Mouse (Mus musculus) lung, postnatal 4 days (tissue): Measurements from ENCODE around the gene Rps6ka6.

Source experiments
- DNase-seq, 2 experiments: peaks; one replicate each; pipeline ENCODE4 v3.0.0; 2021

Rps6ka6 gene

DNA sequence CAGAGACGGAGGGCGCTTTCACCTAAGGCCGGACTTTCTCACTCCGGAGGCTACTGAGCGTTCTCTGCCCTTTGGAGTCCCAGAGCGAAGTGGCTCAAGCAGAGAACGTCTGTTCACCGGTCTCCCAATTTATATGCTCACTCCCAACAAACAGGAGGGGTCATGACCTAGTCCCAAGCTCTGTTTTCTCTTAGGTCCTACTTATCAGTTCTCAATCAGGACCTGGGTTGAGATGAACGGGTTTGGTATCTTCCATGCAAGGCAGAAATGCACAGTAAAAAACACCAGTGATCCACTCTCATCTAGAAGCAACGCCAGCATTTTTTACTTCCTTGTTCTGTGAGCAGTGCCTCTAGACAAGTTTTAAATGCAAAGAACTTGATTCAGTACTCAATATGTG, at the start of gene Rps6ka6:
TSS of gene Rps6ka6 (minus strand) at position 101 of the 400 bp plus-strand sequence.
- DNase-seq: no peak

DNA sequence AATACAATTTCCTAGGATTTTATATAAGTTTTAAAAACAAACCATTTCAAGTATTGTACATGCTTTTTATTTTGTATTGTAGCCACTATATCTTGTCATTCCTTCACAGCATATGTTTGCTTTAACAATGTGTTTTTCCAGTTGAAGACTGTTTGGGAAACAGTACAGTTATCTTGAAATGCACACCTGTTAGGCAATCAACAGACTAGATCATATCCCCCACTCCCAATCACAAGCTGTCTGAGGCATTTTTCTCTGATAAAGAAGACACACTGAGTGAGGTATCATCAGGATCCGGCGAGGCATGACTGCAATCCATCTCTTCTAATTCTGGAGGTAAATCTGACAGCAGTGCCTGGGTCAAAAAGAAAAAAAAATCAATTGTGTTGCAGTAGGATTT, 39.3 kb upstream of the Rps6ka6 start:
- DNase-seq: no peak

DNA sequence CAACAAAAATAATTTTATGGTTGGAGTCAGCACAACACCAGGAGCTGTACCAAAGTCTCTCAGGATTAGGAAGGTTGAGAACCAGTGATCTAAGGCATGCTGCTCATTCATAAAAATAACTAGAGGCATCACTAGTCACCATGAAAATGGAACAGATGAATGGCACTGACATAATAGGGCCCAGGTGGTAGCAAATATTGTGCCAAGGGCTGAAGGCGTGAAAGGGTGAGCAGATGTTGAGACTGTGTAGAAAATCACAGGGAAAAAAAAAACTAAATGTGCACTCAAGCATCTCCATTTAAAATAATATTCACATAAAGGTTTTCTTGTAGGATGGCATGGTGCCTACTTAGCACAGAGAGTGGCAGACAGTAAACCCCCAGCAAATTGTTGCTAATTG, 19.6 kb downstream of the Rps6ka6 start:
- no peak for DNase-seq

DNA sequence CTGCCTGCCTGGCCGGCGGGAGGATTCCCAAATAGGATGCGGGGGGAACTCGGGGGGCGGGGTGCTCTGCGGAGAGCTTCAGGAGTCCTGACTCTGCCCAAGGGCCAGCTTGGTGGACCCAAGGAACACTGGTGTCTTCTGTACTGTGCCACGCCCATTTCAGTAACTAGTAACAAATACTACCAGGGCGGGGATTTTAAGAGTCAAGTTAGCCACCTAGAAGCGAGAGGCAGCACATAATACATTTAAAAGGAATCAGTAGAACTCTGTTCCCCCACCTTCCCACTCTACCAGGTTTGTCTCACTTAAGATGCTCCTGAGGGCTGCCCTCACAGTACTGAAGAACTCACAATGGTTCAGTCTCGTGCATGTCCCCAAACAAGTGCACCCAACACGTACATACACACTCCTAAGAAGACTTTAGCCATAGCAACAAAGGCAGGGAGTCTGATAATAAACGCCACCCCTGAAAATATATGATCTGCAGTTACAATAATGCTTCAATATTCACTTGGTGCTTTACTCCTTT, 74.1 kb downstream of the Rps6ka6 start:
- no peak for DNase-seq

DNA sequence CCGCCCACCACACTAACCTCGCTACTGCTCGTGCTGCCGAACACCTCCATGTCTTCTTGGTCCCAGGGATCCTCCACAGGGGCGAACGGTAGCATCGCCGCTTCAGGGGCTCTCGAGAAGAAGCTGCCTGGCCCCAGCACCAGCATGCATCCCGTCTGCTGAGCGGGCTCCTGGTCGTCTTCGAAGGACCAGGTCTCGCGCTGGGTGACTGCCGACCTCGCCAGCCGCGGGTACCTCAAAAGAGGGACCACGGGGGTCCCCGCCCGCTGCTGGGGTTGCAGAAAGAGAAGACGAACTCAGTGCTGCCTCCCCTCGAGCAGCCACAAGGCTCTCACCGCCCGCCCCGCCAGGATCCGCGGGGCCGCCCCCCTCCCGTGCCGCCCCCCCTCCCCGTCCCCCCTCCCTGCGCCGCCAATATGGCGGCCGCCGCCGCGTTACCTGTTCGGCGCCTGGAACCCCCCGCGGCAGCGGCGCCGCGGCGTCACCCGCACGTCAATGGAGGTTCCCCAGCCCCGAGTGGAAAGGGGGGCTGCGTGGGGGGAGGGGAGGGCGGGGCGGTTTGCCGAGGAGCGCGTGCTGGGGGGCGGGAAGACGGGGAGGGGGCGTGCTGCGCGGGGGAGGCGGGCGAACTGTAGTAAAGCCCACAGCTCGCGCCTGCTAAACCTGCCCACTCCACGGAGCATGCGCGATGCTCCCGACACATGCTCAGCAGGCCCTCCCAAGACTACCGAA, 74.8 kb downstream of the Rps6ka6 start:
- DNase-seq: peak; percentile 30 to 68

DNA sequence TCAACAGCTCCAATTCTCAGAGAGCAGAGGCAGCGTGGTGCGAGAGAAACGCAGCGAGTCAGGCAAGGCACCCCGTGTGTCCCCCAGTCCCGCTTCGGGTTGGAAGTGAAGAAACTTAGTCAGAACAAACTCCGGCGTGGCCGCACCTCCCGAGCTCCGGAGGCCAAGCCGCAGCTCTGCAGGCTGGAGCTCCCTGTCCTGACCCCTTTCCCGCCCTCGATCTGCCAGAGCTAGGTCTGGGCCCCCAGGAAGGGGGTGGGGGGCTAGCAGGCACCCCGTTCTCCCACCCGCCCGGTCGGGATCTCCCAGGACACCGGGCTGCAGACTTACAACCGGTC, 75.3 kb downstream of the Rps6ka6 start:
- DNase-seq: peak in 1 of 2 experiments; percentile 6

DNA sequence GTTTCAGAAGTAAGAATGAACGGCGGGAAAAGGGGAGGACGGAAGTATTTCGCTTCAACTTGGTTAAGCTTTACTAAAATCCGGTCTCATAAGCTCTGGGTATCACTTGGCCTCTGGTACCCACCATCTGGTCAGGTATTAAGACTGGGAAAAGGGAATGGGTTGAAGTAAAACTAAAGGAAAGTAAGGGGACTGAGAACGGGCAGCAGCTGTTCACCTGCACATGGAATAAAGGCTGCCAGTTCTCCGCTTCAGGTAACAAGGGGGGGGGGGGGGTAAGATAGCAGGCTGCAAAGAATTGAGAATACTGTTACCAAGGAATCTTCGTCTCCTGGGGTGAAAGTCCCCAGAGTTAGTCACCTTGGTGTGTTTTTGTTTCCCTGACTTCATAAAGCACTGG, 75.7 kb downstream of the Rps6ka6 start:
- no peak for DNase-seq

DNA sequence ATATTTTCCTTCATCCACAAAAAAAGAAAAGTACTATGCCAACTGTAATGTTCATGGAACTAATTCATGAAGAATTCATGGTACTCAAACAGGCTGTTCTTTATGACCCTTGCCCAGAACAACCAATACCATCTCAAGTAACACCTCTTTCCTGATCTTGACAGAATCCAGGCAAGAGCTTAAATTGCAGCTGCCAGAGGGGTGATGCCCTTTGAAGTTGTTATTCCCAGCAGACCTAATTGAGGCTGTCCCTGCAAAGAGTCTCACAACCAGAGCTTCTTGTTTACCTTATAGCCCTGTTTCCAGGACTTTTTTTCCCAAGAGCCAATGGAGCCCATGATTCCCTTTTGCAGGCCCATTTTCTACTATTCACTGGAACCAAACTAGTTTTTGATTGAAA, 77.6 kb downstream of the Rps6ka6 start:
- peak in 1 of 2 experiments; percentile 18 for DNase-seq

DNA sequence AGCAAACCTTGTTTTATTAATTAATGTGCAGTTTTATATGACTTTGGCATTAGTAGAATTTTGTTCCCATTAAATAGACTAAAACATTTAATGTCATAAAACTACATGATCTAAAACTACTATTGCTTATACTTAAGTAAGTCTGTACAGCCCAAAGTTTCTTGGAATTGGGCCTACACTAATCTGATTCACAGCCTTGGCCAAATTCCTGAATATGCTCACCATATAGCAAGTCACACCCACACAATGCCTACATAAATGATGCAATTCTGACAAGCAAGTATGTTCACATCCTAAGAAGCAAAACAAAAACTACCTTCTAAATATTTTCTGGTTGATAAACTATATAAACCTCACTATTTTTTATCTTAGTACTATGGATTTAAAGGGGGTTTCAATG, 101.2 kb downstream of the Rps6ka6 start:
- DNase-seq: no peak

DNA sequence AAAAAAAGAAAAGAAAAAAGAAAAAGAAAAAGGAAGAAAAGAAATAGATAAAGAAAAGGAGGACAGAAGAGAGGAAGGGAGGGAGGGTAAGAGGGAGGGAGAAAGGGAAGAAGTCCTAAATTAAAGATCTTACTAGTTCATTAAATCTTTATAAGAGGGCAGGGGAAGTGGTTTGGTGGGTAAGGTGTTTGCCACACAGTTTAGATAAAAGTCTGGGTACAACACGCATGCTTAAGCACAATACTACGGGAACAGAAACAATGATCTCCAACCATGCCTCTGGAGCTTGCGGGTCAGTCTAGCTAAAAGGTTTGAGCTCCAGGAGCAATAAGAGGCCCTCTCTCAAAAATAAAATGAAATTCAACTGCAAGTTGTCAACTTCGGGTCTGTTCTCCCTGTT, 123.0 kb downstream of the Rps6ka6 start:
- DNase-seq: no peak

DNA sequence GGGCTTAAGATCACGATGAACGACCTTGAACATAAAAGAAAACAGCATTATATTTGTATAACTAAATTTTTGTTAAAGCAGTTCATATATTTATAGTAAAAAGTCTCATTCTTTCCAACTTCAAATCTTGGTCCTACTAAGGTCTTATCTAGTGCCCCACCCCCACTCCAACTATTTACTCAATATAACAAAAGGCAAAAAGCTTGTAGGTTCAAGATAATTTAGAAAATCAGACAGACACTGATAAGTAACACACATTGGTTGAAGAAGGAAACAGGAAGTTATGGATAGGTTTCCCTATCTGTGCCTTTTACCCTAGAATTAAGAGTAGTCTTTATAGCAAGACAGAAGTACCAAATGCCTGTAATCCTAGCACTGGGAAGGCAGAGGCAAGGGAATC, 132.9 kb downstream of the Rps6ka6 start:
- no peak for DNase-seq

DNA sequence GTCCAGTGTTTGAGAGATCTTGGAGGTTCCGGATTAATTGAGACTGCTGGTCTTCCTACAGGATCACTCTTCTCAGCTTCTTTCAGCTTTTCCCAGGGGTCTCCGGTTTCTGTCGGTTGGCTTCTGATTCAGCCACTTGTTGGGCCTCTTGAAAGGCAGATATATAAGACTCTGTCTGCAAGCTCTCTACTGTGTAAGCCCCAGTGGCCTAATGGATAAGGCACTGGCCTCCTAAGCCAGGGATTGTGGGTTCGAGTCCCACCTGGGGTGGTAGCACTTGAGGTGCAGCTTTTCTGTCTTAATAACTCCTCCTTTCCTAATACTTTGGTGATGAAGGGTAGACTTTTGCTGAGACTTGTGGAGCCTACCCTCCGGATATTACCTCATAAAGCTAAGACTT, 160.7 kb downstream of the Rps6ka6 start:
- no peak for DNase-seq

DNA sequence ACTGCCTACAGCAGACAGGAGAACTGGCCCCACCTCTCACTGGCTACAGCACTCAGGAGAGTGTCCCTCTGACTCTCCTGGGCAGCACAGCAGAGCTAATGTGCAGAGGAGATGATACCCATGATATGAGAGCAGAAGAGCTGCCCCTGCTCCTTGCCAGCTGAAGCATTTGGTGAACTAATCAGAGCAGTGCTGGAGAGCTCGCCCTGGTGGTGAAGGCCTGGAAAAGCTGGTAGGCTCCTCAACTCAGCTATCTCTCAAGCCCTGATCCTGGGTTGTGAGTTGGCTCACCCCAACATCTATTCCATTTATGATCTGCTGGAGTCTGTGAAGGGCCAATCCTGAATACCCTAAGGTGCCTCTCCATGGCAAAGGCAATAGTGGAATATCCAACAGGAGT, 163.6 kb downstream of the Rps6ka6 start:
- DNase-seq: no peak
